Mouse (Mus musculus) lung, embryonic 16.5 days (tissue): ENCODE data around the gene Camk2g. TPM values are rescaled to one million over a fixed set of nuclear protein-coding genes. Genes with fewer than 3 reads are reported as not detected.

Experiments used
- ATAC-seq: fragments of 200-750 bp; cut with Nextera tagmentation; 2 replicates; pipeline ENCODE4 v1.8.0; 2017; ENCODE audit warnings: low read depth, mild to moderate bottlenecking, moderate library complexity
- H3K27ac ChIP-seq: fragments of 300-500 bp; sonication (generic); 2 replicates; pipeline ENCODE4 v1.5.1; 2014; ENCODE audit warnings: mild to moderate bottlenecking, control low read depth, low read length
- H3K27me3 ChIP-seq: fragments of 300-500 bp; sonication (generic); 2 replicates; pipeline ENCODE4 v1.6.1; 2014; ENCODE audit warnings: low read depth, low read length, mixed read lengths; ENCODE audit not compliant: control insufficient read depth, insufficient read depth
- H3K36me3 ChIP-seq: fragments of 300-500 bp; sonication (generic); 2 replicates; pipeline ENCODE4 v1.6.1; 2014; ENCODE audit warnings: low read length; ENCODE audit not compliant: control insufficient read depth, insufficient read depth
- H3K4me1 ChIP-seq: fragments of 300-500 bp; sonication (generic); replicated peaks from 2 replicates; pipeline ENCODE4 v1.6.1; 2014; ENCODE audit warnings: low read length, mixed read lengths; ENCODE audit not compliant: control insufficient read depth, insufficient read depth
- H3K4me2 ChIP-seq: fragments of 300-500 bp; sonication (generic); 2 replicates; pipeline ENCODE4 v1.6.1; 2014; ENCODE audit warnings: low read depth, low read length, control low read depth
- H3K4me3 ChIP-seq: fragments of 300-500 bp; sonication (generic); 2 replicates; pipeline ENCODE4 v1.5.1; 2014; ENCODE audit warnings: mild to moderate bottlenecking, low read length, control low read depth
- H3K9ac ChIP-seq: fragments of 300-500 bp; sonication (generic); 2 replicates; pipeline ENCODE4 v1.6.1; 2014; ENCODE audit warnings: low read length, control low read depth
- H3K9me3 ChIP-seq: fragments of 300-500 bp; sonication (generic); 2 replicates; pipeline ENCODE4 v1.6.1; 2016; ENCODE audit warnings: low read length; ENCODE audit not compliant: control insufficient read depth
- WGBS: fragments of 180-500 bp; shearing (Covaris S2); extraction: QIAGEN DNeasy Blood & Tissue Kit; methylation state at CpG from one replicate; pipeline ENCODE4 v1.1.7; 2014; 5-methylcytosine and 5-hydroxymethylcytosine counted together
- polyA plus RNA-seq: library from polyadenylated mRNA; unstranded; fragments of >200 nt; fragmentation: Nextera tagmentation; extraction: Ambion mirVana; gene quantifications from 2 replicates; pipeline ENCODE4 v1.2.1, GENCODE M21; 2015

Gene Camk2g
- polyA plus RNA-seq, 1 experiment from 2014 or later: 37.0 TPM

GRCm38 (mm10) chr14:20780217-20780616 is 13.7 kb downstream of the Camk2g start:
- H3K9me3 ChIP-seq: no peaks in the 10 kb centered on the region
- H3K4me2 ChIP-seq: no peak overlapping the region
- ATAC-seq: no peak
- peaks cover 7% of the 10 kb centered on the region for H3K4me1 ChIP-seq
- peaks cover 7% of the 10 kb centered on the region for H3K36me3 ChIP-seq
- H3K27me3 ChIP-seq: no peaks in the 10 kb centered on the region
- no peak overlapping the region for H3K4me3 ChIP-seq
- no peak overlapping the region for H3K9ac ChIP-seq
- no peak overlapping the region for H3K27ac ChIP-seq
- 88% methylated on average over 7 of the region's 8 CpGs for WGBS

- Histone ChIP-seq H3K4me1 (peaks cover 4% of the 10 kb centered on the region), H3K9me3 (no peaks in the 10 kb centered on the region), H3K27me3 (no peaks in the 10 kb centered on the region), H3K36me3 (peaks cover 7% of the 10 kb centered on the region), H3K4me2 (no peak overlapping the region), H3K9ac (no peak overlapping the region), H3K4me3 (no peak overlapping the region), H3K27ac (no peak overlapping the region)
- ATAC-seq: peak; percentile 30; the same call in 1 of the 2 replicates
- 81% methylated on average over 8 of the region's 8 CpGs for WGBS
Measured at GRCm38 (mm10) chr14:20778496-20778895, 15.4 kb downstream of the Camk2g start.

GRCm38 (mm10) chr14:20775661-20776060 is 18.2 kb downstream of the Camk2g start:
- Histone ChIP-seq H3K36me3 (peaks cover 7% of the 10 kb centered on the region; the same call in 1 of the 2 replicates), H3K27ac (no peak overlapping the region), H3K9me3 (no peaks in the 10 kb centered on the region), H3K4me1 (peaks cover 17% of the 10 kb centered on the region), H3K9ac (no peak overlapping the region), H3K27me3 (no peaks in the 10 kb centered on the region), H3K4me3 (no peak overlapping the region), H3K4me2 (no peak overlapping the region)
- WGBS: 36% methylated on average over 6 of the region's 6 CpGs
- ATAC-seq: no peak

GRCm38 (mm10) chr14:20773410-20773809 is 20.5 kb downstream of the Camk2g start:
- H3K27ac ChIP-seq: no peak overlapping the region; the same call in 1 of the 2 replicates
- 56% methylated on average over 3 of the region's 3 CpGs for WGBS

GRCm38 (mm10) chr14:20772808-20773207 is 21.1 kb downstream of the Camk2g start:
- WGBS: 51% methylated on average over 6 of the region's 6 CpGs
- Histone ChIP-seq H3K27me3 (no peaks in the 10 kb centered on the region), H3K4me3 (no peak overlapping the region), H3K36me3 (peaks cover 3% of the 10 kb centered on the region), H3K9ac (no peak overlapping the region), H3K27ac (peak overlapping the region; percentile 41), H3K9me3 (no peaks in the 10 kb centered on the region), H3K4me1 (peaks cover 27% of the 10 kb centered on the region), H3K4me2 (no peak overlapping the region)
- no peak for ATAC-seq

More at GRCm38 (mm10) chr14:20773410-20773809, 20.5 kb downstream of the Camk2g start:
- Histone ChIP-seq H3K27me3 (no peaks in the 10 kb centered on the region), H3K36me3 (peaks cover 7% of the 10 kb centered on the region), H3K9ac (no peak overlapping the region), H3K9me3 (no peaks in the 10 kb centered on the region), H3K4me2 (no peak overlapping the region), H3K4me1 (peaks cover 21% of the 10 kb centered on the region), H3K4me3 (no peak overlapping the region)
- no peak for ATAC-seq

GRCm38 (mm10) chr14:20771941-20772340 is 21.9 kb downstream of the Camk2g start:
- no peak overlapping the region for H3K9ac ChIP-seq
- H3K4me1 ChIP-seq: peaks cover 27% of the 10 kb centered on the region
- no peak overlapping the region for H3K4me3 ChIP-seq
- WGBS: 54% methylated on average over 3 of the region's 3 CpGs
- H3K27me3 ChIP-seq: no peaks in the 10 kb centered on the region
- H3K27ac ChIP-seq: no peak overlapping the region
- no peak overlapping the region for H3K4me2 ChIP-seq
- no peak for ATAC-seq
- H3K36me3 ChIP-seq: peaks cover 3% of the 10 kb centered on the region; the same call in 1 of the 2 replicates
- no peaks in the 10 kb centered on the region for H3K9me3 ChIP-seq

GRCm38 (mm10) chr14:20768581-20768980 is 25.3 kb downstream of the Camk2g start:
- Histone ChIP-seq H3K4me3 (no peak overlapping the region), H3K9me3 (no peaks in the 10 kb centered on the region), H3K4me2 (no peak overlapping the region), H3K4me1 (peaks cover 23% of the 10 kb centered on the region), H3K9ac (no peak overlapping the region), H3K27ac (peak overlapping the region; percentile 90), H3K36me3 (peaks cover 14% of the 10 kb centered on the region), H3K27me3 (no peaks in the 10 kb centered on the region)
- ATAC-seq: peak; percentile 93
- WGBS: 34% methylated on average over 5 of the region's 5 CpGs

- Histone ChIP-seq H3K4me1 (peaks cover 17% of the 10 kb centered on the region), H3K27ac (peak overlapping the region; percentile 90), H3K36me3 (peaks cover 14% of the 10 kb centered on the region), H3K4me3 (no peak overlapping the region), H3K4me2 (no peak overlapping the region), H3K9me3 (no peaks in the 10 kb centered on the region), H3K27me3 (no peaks in the 10 kb centered on the region), H3K9ac (no peak overlapping the region)
- 60% methylated on average over 7 of the region's 7 CpGs for WGBS
- ATAC-seq: peak; percentile 16; the same call in 1 of the 2 replicates
Measured at GRCm38 (mm10) chr14:20767936-20768335, 26.0 kb downstream of the Camk2g start.

GRCm38 (mm10) chr14:20765642-20766258 is 28.1 kb downstream of the Camk2g start:
- no peaks in the 10 kb centered on the region for H3K9me3 ChIP-seq
- peaks cover 14% of the 10 kb centered on the region for H3K36me3 ChIP-seq
- 34% methylated on average over 12 of the region's 12 CpGs for WGBS
- H3K9ac ChIP-seq: no peak overlapping the region
- H3K4me2 ChIP-seq: no peak overlapping the region
- H3K4me1 ChIP-seq: peaks cover 9% of the 10 kb centered on the region
- peak; percentile 48 for ATAC-seq
- H3K4me3 ChIP-seq: no peak overlapping the region
- no peaks in the 10 kb centered on the region for H3K27me3 ChIP-seq
- H3K27ac ChIP-seq: no peak overlapping the region
